Mouse (Mus musculus): ENCODE measurements at regions not wholly inside any gene's neighbourhood (a gene's known extent, or its start where the extent isn't known, plus 50 kb on each side); places are given as distances from the start of the nearest gene placed in this dataset.

DNA sequence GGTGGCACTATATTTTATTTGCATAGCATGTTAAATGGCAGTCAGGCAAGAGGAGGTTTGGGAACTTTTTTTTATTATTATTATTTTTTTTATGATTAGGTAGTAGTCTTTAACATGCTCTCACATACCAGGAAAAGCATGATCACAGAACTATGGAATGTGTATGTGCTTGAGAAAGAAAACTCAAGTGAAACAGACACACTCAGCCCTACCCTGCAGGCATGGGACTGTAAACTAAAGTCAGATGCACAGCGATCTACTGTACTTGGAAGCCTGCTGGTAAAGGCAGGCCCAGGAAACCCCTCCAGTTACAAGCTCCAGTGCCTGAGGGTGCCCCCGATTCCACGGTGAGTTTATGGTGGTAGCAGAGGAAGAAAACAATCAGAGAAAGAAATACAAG, 243.6 kb downstream of the Sp3 start:
- Histone ChIP-seq H3K4me3 (ENCODE audit: low read depth, low read length) (no peak overlapping the region), H3K4me2 (ENCODE audit: low read depth, low read length) (no peak overlapping the region), H3K27me3 (ENCODE audit: control insufficient read depth, insufficient read depth, low read length) (no peaks in the 10 kb centered on the region), H3K27ac (ENCODE audit: low read depth) (no peak overlapping the region), H3K36me3 (replicated peaks; ENCODE audit: control insufficient read depth, insufficient read depth, low read length) (no peaks in the 10 kb centered on the region), H3K9ac (replicated peaks; ENCODE audit: low read depth, low read length) (no peak overlapping the region), H3K4me1 (ENCODE audit: control insufficient read depth, insufficient read depth) (peaks cover 11% of the 10 kb centered on the region; the same call in 1 of the 2 replicates), H3K9me3 (replicated peaks; ENCODE audit: control insufficient read depth, low read length) (no peaks in the 10 kb centered on the region)
- DNase-seq (ENCODE audit: low spot score) (no peak), ATAC-seq (ENCODE audit: insufficient read depth, low read depth) (no peak)
- TF ChIP-seq CTCF (IDR thresholded peaks at IDR 0.05; ENCODE audit: low read depth) (no peak), EP300 (IDR thresholded peaks at IDR 0.05; ENCODE audit: low read depth) (no peak)
- WGBS = 83% methylated on average over 3 of the region's 3 CpGs

DNA sequence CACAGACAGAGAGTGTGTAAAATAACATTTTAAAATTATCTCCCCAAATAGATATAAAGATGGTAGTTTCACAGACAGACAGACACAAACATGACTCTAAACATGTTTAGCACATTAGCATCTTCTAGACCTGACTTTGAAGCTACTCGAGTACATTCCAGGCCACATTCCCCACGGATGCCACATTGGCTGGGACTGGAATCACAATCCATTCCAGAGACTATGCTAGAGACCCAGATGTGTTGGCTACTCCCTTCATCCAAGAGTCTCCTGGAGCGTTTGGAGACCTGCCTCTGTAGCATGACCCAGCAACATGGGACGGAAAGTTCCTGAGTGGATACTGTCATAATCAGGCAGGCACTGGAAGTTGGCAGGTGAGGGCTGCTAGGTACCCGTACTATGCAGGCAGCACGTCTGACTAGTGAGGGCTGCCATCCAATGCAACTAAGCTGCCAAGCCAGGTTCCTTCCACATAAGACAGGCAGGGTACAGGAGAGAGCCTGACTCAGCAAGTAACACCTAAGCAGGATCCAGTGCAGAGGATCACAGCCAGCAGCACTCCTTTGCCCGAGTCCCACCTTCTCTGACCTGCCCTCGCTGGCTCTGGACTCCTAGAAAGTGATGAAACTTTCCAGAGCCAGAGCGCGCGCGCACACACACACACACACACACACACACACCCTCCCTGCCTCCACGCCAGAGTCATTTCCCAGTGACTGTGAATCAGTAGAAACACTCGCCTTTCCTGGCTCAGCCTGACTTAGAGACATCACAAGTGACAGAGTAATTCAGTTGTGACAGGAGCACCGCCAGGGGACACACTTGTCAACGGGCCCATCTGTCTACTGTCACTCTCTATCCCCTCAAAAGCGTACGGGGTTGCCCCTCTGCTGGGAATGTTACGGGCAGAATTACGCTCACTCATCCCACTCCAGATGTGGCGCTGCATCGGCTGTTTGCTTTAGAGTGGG, 239.6 kb downstream of the Sp3 start:
- Histone ChIP-seq H3K4me2 (ENCODE audit: low read depth, low read length) (peak overlapping the region; percentile 55), H3K9me3 (replicated peaks; ENCODE audit: control insufficient read depth, low read length) (no peaks in the 10 kb centered on the region), H3K4me1 (ENCODE audit: control insufficient read depth, insufficient read depth) (peaks cover 16% of the 10 kb centered on the region; the same call in 1 of the 2 replicates), H3K9ac (replicated peaks; ENCODE audit: low read depth, low read length) (no peak overlapping the region), H3K27me3 (ENCODE audit: control insufficient read depth, insufficient read depth, low read length) (no peaks in the 10 kb centered on the region), H3K36me3 (replicated peaks; ENCODE audit: control insufficient read depth, insufficient read depth, low read length) (no peaks in the 10 kb centered on the region), H3K4me3 (ENCODE audit: low read depth, low read length) (peak overlapping the region; percentile 14), H3K27ac (ENCODE audit: low read depth) (no peak overlapping the region)
- DNase-seq (ENCODE audit: low spot score) (peak; percentile 35), ATAC-seq (ENCODE audit: insufficient read depth, low read depth) (peak; percentile 59)
- WGBS = 22% methylated on average over 22 of the region's 22 CpGs
- TF ChIP-seq EP300 (IDR thresholded peaks at IDR 0.05; ENCODE audit: low read depth) = no peak
- TF ChIP-seq CTCF (IDR thresholded peaks at IDR 0.05; ENCODE audit: low read depth) = peak; percentile 29; the same call in 1 of the 2 replicates

DNA sequence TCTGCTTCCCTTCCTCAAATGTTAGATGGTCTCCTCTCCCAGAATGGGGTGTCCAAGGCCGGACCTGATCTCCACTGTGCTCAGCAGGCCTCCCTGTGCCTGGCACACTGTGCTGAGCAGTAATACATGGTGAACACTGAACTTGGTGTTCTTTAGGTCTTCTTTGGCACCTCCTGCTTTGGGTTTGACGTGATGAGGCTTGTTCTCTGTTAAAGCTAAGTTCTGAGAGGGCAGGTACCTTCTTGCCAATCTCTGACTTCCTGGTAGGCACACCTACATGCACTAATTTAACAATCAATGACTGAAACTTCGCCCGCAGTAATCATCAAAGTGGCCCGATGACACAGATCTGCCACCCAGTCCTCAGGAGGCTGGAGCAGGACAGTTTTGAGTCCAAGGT, 238.5 kb downstream of the Sp3 start:
- no peak for TF ChIP-seq CTCF (IDR thresholded peaks at IDR 0.05; ENCODE audit: low read depth)
- no peak for TF ChIP-seq EP300 (IDR thresholded peaks at IDR 0.05; ENCODE audit: low read depth)
- H3K4me1 ChIP-seq (ENCODE audit: control insufficient read depth, insufficient read depth) = peaks cover 16% of the 10 kb centered on the region; the same call in 1 of the 2 replicates

DNA sequence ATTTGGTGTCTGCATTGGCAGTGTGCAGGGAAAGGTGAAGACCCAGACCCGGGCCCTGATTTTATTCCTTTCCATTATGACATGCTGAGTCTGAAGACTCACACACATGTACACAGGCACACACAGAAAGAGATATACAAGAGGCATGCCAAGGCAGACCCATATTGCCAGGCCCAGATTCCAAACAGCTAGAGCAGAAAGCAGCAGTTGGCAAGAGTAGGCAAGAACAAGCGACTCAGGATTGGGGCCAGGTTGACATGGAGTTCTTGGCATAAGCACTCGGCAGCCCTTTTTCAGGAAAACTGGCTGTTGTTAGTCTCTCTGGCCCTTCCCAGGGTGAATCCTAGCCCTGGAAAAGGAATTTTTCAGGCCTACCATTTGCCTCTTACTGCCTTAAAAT, 236.6 kb downstream of the Sp3 start:
- WGBS = 73% methylated on average over 3 of the region's 3 CpGs
- Histone ChIP-seq H3K4me2 (ENCODE audit: low read depth, low read length) (no peak overlapping the region), H3K9me3 (replicated peaks; ENCODE audit: control insufficient read depth, low read length) (no peaks in the 10 kb centered on the region), H3K36me3 (replicated peaks; ENCODE audit: control insufficient read depth, insufficient read depth, low read length) (no peaks in the 10 kb centered on the region), H3K27ac (ENCODE audit: low read depth) (peak overlapping the region; percentile 23; the same call in 1 of the 2 replicates), H3K9ac (replicated peaks; ENCODE audit: low read depth, low read length) (no peak overlapping the region), H3K27me3 (ENCODE audit: control insufficient read depth, insufficient read depth, low read length) (no peaks in the 10 kb centered on the region), H3K4me1 (ENCODE audit: control insufficient read depth, insufficient read depth) (peaks cover 16% of the 10 kb centered on the region; the same call in 1 of the 2 replicates), H3K4me3 (ENCODE audit: low read depth, low read length) (no peak overlapping the region)
- DNase-seq (ENCODE audit: low spot score) = no peak
- TF ChIP-seq EP300 (IDR thresholded peaks at IDR 0.05; ENCODE audit: low read depth) = no peak
- no peak for TF ChIP-seq CTCF (IDR thresholded peaks at IDR 0.05; ENCODE audit: low read depth)
- ATAC-seq (ENCODE audit: insufficient read depth, low read depth) = no peak

More for the DNA sequence above, 238.5 kb downstream of the Sp3 start:
- H3K27ac ChIP-seq (ENCODE audit: low read depth) = no peak overlapping the region
- no peaks in the 10 kb centered on the region for H3K36me3 ChIP-seq (replicated peaks; ENCODE audit: control insufficient read depth, insufficient read depth, low read length)
- no peak overlapping the region for H3K9ac ChIP-seq (replicated peaks; ENCODE audit: low read depth, low read length)
- ATAC-seq (ENCODE audit: insufficient read depth, low read depth) (no peak), DNase-seq (ENCODE audit: low spot score) (no peak)
- no peaks in the 10 kb centered on the region for H3K9me3 ChIP-seq (replicated peaks; ENCODE audit: control insufficient read depth, low read length)
- no peak overlapping the region for H3K4me2 ChIP-seq (ENCODE audit: low read depth, low read length)
- H3K27me3 ChIP-seq (ENCODE audit: control insufficient read depth, insufficient read depth, low read length) = no peaks in the 10 kb centered on the region
- WGBS = 82% methylated on average over 5 of the region's 5 CpGs
- H3K4me3 ChIP-seq (ENCODE audit: low read depth, low read length) = no peak overlapping the region

DNA sequence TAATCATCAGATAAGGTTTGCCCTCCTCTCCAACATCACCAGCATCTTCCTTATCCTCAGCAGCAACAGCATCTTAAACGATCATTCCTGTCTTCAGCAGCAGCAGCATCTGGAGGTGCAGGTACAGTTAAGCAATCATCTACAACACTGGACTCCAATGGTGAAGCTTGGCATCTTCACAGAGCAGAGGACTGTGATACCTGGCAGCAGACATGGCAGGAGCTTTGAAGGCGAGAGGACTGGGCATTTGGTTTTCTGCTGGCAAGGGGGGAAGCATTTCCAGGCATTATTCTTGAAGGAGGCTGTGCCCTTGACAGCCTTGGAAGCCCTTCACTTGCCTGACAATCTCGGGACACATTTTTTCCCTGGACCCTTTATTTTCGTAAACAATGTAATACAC, 235.3 kb downstream of the Sp3 start:
- Histone ChIP-seq H3K4me1 (ENCODE audit: control insufficient read depth, insufficient read depth) (peaks cover 16% of the 10 kb centered on the region; the same call in 1 of the 2 replicates), H3K27ac (ENCODE audit: low read depth) (no peak overlapping the region), H3K27me3 (ENCODE audit: control insufficient read depth, insufficient read depth, low read length) (no peaks in the 10 kb centered on the region), H3K36me3 (replicated peaks; ENCODE audit: control insufficient read depth, insufficient read depth, low read length) (no peaks in the 10 kb centered on the region), H3K4me3 (ENCODE audit: low read depth, low read length) (no peak overlapping the region), H3K9ac (replicated peaks; ENCODE audit: low read depth, low read length) (no peak overlapping the region), H3K9me3 (replicated peaks; ENCODE audit: control insufficient read depth, low read length) (peaks cover 6% of the 10 kb centered on the region), H3K4me2 (ENCODE audit: low read depth, low read length) (no peak overlapping the region)
- TF ChIP-seq CTCF (IDR thresholded peaks at IDR 0.05; ENCODE audit: low read depth) (no peak), EP300 (IDR thresholded peaks at IDR 0.05; ENCODE audit: low read depth) (no peak)
- ATAC-seq (ENCODE audit: insufficient read depth, low read depth) (no peak), DNase-seq (ENCODE audit: low spot score) (no peak)
- WGBS = 52% methylated on average over 4 of the region's 4 CpGs

Data from heart, postnatal 0 days (tissue).